Mouse (Mus musculus): ENCODE data around the gene Cyp27b1.

Gene Cyp27b1

GRCm38 (mm10) chr10:127092742-127093141 lies 44.7 kb downstream of the Cyp27b1 start:
- DNase-seq: no peak

GRCm38 (mm10) chr10:127094382-127094802 lies 46.3 kb downstream of the Cyp27b1 start:
- DNase-seq: no peak

DNA sequence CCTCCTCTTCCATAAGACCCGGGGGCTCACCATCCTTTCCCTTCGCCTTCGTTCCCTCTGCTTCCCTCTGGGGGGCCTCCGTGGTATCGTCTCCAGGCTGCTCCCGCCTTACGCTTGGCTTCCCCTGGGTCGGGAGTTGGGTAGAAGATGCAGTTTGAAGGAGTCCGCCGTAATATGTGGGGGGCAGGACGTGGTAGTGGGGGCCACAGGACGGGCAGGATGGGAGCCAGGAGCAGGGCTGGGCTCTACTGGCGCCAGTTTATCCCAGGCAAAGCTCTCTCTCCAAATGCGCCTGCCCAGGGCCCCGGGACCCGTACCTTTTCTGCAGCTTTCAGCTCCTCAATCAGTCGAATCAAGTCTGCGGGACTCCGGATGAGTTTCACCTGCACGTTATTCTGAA lies 50.5 kb downstream of the Cyp27b1 start:
- no peak for DNase-seq

DNA sequence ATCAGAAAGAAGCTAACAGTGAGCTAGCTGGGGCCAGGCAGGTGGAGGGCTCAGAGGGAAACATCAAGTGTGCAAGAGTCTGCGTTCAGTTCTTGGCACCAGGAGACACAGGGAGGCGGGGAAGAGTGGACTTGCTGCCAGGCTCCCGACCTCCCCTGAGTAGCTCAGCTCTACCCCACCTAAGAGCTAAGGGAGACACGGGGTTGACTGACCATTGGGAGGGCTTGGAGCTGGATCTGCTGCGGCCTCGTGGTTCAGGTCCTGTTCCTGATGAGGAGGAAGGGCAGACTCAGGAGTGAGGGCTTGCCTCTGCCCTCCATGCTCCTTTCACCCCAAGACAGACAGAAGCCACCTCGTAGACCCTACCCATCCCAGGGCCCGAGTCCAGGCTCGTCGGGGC lies 51.1 kb downstream of the Cyp27b1 start:
- DNase-seq: no peak

GRCm38 (mm10) chr10:127099868-127100267 lies 51.8 kb downstream of the Cyp27b1 start:
- DNase-seq: no peak

- no peak for DNase-seq
These were observed 52.4 kb downstream of the Cyp27b1 start for GRCm38 (mm10) chr10:127100414-127100813.

GRCm38 (mm10) chr10:127101151-127101550 lies 53.1 kb downstream of the Cyp27b1 start:
- no peak for DNase-seq
